Mouse (Mus musculus) small intestine, adult 2 months (tissue): ENCODE data around the gene Hirip3.

Source experiments
- CTCF ChIP-seq: fragments of 200-500 bp; IDR thresholded peaks from 2 replicates; pipeline ENCODE4 v1.5.1; 2012; ENCODE audit warnings: low read depth, mild to moderate bottlenecking, control low read depth, inconsistent platforms, low read length, moderate library complexity, mixed read lengths; ENCODE audit not compliant: insufficient replicate concordance, insufficient read length; ENCODE audit errors: extremely low read depth
- POLR2A ChIP-seq: fragments of 200-500 bp; IDR thresholded peaks from 2 replicates; pipeline ENCODE4 v1.6.1; 2012; ENCODE audit warnings: low read depth, mild to moderate bottlenecking, control low read depth, inconsistent platforms, low read length, moderate library complexity

GRCm38 (mm10) chr7:126817595-126817994, 44.2 kb upstream of the Hirip3 start:
- TF ChIP-seq POLR2A (no peak), CTCF (no peak)
